Mouse (Mus musculus): ENCODE measurements at regions not wholly inside any gene's neighbourhood (a gene's known extent, or its start where the extent isn't known, plus 50 kb on each side); places are given as distances from the start of the nearest gene placed in this dataset.

DNA sequence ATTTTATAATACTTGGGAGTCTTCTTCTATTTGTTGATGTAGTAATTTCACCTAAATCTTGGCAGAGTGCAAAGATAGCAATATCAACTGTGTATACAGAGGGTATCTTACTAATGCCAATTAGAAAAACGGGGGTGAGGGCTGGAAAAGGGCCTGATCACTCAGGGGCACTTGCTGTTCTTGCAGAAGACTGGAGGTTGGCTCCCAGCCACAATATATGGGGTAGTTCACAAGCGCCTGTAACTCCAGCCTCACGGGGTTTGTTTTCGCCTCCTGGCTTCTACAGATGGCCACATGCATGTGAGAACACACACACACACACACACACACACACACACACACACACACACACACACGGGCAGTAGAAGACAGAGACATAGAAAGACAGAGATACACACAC is 185.7 kb downstream of the Plk2 start:
- DNase-seq (ENCODE audit: low spot score in 2 of 2), result no peak

DNA sequence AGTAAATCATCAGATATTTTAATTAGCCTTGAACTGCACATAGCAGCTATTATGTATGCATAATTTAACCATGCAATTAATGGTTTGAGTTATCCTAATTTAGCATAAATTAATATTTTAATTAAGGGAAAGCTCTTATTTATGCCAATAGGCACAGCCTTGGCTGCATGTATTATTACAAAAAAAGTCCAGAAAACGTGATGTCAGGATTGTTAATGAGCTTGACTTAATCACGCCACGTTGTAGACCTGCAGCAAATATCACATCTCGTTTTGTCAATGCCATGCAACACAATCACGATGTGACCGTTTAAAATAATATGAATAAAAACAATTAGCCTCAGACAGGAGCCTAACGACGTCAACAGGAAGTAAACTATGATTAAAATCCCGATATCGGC is 189.9 kb downstream of the Plk2 start:
- no peak for DNase-seq (ENCODE audit: low spot score in 2 of 2)

DNA sequence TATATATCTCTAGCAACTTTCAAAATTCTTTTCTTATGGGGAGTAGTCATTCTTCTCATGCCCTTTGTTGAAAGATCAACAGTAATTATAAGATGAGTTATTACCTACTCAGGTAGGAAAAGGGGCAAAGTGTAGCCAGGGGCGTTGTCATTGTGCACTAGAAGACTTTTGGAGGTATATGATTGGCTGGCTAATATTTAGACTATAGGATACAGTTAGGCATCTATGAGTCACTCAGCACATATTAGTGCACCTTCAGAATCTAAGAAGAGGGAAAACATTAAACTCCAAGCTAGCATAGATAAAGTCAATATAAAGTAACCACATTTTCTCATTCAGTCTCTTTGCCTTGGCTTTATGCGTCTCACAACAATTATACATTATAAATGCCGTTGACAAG is 199.8 kb downstream of the Plk2 start:
- no peak for DNase-seq (ENCODE audit: low spot score in 2 of 2)

DNA sequence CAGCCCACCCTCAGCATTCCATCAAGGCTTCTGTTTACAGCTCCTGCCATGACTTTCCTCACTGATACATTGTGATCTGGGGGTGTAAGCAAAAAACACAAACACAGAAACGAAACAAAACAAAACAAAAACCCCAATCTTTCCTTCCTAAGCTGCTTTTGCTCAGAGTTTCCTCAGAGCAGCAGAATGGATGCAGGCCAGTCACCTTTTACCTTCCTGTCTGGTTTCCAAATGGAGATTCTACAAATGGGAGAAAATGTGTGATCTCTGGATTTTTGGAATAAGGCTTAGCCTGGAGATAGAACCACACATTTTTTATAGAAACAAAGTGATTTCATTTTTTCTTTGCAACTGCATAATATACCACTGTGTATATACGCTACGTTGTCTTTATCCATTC is 204.8 kb downstream of the Plk2 start:
- no peak for DNase-seq (ENCODE audit: low spot score in 2 of 2)

DNA sequence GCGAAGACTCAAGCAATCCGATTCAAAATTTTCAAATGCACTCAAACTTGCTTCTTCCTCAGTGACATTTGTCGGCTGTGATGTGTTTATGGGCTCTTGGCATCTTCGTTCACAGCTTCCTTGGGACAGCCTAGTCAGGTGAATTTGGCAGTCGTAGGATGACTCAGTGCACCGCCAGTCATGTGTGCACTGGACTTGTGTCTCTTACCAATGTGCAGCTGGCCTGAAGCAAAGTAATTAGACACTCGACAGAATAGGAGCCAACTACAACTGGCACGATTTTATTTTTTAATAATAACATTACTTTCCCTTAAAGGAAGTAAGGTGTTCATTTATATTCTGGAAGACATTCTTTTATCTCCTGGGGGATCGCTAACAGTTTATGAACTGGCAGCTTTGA is 205.5 kb downstream of the Plk2 start:
- DNase-seq (ENCODE audit: low spot score in 2 of 2), result no peak

DNA sequence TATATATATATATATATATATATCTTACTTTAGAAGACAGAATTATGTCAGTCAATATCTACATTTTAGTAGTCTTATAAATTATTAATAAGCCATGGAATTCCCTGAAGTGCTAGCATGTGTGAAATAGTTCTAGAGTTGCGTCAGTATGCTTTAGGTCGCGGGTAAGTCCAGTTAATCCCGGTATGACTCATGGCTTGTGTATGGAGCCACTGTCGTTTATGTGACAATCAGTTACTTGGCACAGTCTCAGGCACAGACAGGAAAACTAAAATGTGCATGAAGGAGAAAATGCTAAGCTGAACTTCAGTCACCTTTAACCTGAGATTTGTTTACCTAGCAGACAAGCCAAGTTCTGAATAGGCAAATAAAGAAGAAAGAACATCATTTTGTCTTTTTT is 206.5 kb downstream of the Plk2 start:
- DNase-seq (ENCODE audit: low spot score in 2 of 2), result no peak

GRCm38 (mm10) chr13:110601840-110602239 is 207.0 kb downstream of the Plk2 start:
- DNase-seq (ENCODE audit: low spot score in 2 of 2), result no peak

DNA sequence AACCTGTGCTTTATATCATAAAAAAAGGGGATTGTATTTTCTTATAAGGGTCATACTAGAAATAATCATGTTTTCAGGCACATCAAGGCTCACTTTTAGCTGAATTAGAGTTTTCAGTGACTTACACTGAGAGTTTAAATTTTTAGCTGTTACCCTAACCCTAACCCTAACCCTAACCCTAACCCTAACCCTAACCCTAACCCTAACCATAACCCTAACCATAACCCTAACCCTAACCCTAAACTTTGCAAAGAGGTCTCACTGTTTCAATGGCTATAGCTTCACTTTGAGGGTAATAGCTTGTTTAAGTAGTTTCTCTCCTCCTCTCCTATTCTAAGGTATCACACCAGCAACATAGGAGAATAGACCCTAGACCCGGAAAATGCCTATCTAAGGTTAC is 208.0 kb downstream of the Plk2 start:
- no peak for DNase-seq (ENCODE audit: low spot score in 2 of 2)

GRCm38 (mm10) chr13:110619010-110619409 is 224.2 kb downstream of the Plk2 start:
- DNase-seq (ENCODE audit: low spot score in 2 of 2), result peak in 1 of 2 experiments; percentile 66

- no peak for DNase-seq (ENCODE audit: low spot score in 2 of 2)
These were observed 232.3 kb downstream of the Plk2 start for GRCm38 (mm10) chr13:110627136-110627535.

GRCm38 (mm10) chr13:110627732-110628131 is 232.9 kb downstream of the Plk2 start:
- DNase-seq (ENCODE audit: low spot score in 2 of 2), result peak; percentile 82 to 90

DNA sequence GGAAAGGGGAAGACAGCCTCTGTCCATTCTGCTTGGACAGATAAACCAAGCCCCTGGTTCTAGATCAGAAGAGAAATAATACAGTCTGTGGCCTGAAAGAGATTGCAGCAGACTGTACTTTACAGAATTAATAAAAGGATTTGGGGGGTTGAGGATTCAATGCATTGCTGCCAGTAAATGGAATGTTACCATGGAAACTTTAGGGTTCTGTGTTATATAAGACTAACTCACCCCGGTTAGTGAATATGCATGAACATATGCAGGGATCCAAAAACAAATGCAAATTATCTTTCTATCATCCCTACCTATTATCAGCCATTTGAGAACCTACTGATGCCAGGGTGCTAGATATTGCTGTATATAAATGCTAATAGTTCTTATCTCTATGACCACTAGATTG is 233.4 kb downstream of the Plk2 start:
- DNase-seq (ENCODE audit: low spot score in 2 of 2), result no peak

DNA sequence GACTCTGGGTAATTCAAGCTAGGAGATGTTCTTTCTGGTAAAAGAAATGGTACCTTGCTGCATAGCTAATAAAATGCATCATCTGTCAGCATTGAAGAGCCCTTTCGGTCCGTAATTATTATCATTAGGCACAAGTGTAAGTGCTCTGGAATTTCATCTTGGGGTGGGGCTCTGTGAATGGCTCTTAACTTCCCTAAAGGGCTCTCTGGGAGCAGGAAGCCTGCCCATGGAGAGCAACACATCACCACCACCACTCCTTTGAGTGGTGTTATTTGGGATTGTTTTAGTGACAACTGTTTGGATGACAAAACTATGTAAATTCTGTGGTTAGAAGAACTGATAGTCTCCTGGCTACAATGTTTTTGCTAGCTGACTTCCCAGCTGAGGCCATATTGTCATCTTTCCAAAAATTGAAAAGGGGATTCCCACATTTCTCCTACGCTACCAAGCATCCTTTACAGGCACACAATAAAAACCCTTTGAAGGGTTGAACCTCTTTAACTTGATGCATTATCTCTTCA is 238.5 kb downstream of the Plk2 start:
- no peak for DNase-seq (ENCODE audit: low spot score in 2 of 2)

DNA sequence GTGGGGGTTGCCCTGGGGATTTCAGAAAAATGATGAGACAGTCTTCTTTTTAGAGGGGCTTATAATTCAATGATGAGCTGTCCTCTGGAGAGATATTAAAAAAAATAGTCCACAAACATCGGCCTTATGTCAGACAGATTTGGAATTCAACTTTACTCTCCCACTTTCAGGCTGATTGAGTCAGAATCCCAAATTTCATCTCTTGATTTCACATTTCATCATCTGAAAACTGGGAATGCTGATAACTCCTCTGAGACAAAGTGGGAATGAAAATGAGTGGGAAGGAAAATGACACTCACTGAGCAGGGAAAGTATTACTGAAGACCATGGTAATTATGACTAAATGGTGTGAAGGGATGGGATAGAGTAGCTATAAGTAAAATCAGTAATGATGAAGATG is 239.1 kb downstream of the Plk2 start:
- DNase-seq (ENCODE audit: low spot score in 2 of 2), result no peak

- DNase-seq (ENCODE audit: low spot score in 2 of 2), result no peak
These were observed 247.9 kb downstream of the Plk2 start for GRCm38 (mm10) chr13:110642792-110643191.

DNA sequence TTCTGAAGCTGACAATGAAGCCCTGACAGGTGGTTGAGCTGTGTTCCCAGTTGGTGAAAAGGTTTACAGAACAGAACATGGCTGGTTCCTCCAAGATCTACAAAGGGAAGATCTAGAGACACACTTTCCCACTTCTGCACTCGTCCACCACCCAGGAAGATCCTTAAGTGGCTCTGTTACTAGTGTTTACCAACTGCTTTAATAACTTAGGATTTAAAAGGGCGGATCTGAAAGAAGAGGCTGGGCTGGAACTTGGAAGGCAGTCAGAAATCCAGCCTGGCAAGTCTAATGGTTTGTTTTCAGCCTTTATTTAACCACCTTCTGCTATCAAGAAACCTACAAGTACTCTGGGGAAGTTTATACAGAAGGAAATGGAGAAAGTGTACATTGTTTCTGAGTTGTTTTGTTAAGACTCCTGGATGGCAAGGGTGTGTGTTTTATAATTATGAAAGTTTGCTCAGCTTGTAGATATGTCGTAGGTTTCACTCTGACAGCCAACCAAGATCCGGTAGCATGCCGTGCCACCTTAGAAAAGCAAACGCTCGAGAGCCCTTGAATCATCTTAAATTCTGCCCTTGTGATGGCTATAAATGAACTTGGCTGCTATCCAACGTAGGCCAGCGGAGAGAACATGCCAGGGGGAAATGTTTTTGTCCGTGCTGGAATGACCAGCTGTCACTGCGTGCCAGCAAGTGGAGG is 248.5 kb downstream of the Plk2 start:
- DNase-seq (ENCODE audit: low spot score in 2 of 2), result peak; percentile 48 to 50

- DNase-seq (ENCODE audit: low spot score in 2 of 2), result no peak
These were observed 249.0 kb downstream of the Plk2 start for GRCm38 (mm10) chr13:110643897-110644213.

- no peak for DNase-seq (ENCODE audit: low spot score in 2 of 2)
These were observed 254.5 kb downstream of the Plk2 start for GRCm38 (mm10) chr13:110649378-110649777.

GRCm38 (mm10) chr13:110649870-110650497 is 255.1 kb downstream of the Plk2 start:
- DNase-seq (ENCODE audit: low spot score in 2 of 2), result peak in 1 of 2 experiments; percentile 76

- DNase-seq (ENCODE audit: low spot score in 2 of 2), result no peak
These were observed 257.4 kb downstream of the Plk2 start for GRCm38 (mm10) chr13:110652201-110652600.

GRCm38 (mm10) chr13:110665073-110665800 is 270.4 kb downstream of the Plk2 start:
- DNase-seq (ENCODE audit: low spot score in 2 of 2), result no peak

GRCm38 (mm10) chr13:110667276-110667956 is 272.6 kb downstream of the Plk2 start:
- DNase-seq (ENCODE audit: low spot score in 2 of 2), result no peak

All from right cerebral cortex, postnatal 10 days (tissue).